Mouse (Mus musculus): Measurements from ENCODE around the gene Sorbs1. TPM values are rescaled to one million over a fixed set of nuclear protein-coding genes. Genes with fewer than 3 reads are reported as not detected.

The Sorbs1 gene
- total and polyA plus RNA-seq, 3 experiments: 2.1 to 6.2 (median 3.6) TPM

GRCm38 (mm10) chr19:40460854-40461490 is 52.6 kb downstream of the Sorbs1 start:
- Histone ChIP-seq H3K27me3 (replicated peaks) (no peaks in the 10 kb centered on the region), H3K36me3 (replicated peaks in 1 of 2; ENCODE audit: control insufficient read depth in 1 of 2, insufficient read depth in 1 of 2, low read length in 1 of 2) (no peaks in the 10 kb centered on the region), H3K79me2 (replicated peaks; ENCODE audit: control insufficient read depth, extremely low read depth, insufficient read depth, poor library complexity, severe bottlenecking) (no peaks in the 10 kb centered on the region), H3K9ac (ENCODE audit: insufficient read depth, low read depth) (no peak overlapping the region), H3K9me3 (replicated peaks; ENCODE audit: low read length) (no peaks in the 10 kb centered on the region), H3K4me3 (replicated peaks in 1 of 3; ENCODE audit: low read depth in 2 of 3, low read length in 2 of 3, poor library complexity in 1 of 3) (no peak overlapping the region), H3K4me2 (ENCODE audit: insufficient read depth, low read depth, poor library complexity, severe bottlenecking) (no peak overlapping the region), H3K27ac (ENCODE audit: insufficient read depth, low read depth) (no peak overlapping the region), H3K4me1 (ENCODE audit: control insufficient read depth in 1 of 2, insufficient read depth in 2 of 2) (no peaks in the 10 kb centered on the region)
- in situ Hi-C loops (cut with MboI; ENCODE audit: low pct_ligation_motif_present, low pct_unique_long_range_greater_than_20kb, low sequenced_read_pairs) (no loop called here), dilution Hi-C loops (cut with MboI; ENCODE audit: extremely low pct_ligation_motif_present, extremely low pct_unique_long_range_greater_than_20kb, low sequenced_read_pairs) (no loop called here)
- TF ChIP-seq HCFC1 (IDR thresholded peaks at IDR 0.05; ENCODE audit: low read depth, low read length) (no peak), MXI1 (IDR thresholded peaks at IDR 0.05; ENCODE audit: low read depth, low read length) (no peak), ELF1 (IDR thresholded peaks at IDR 0.05; ENCODE audit: low read depth, low read length) (no peak), JUN (IDR thresholded peaks at IDR 0.05; ENCODE audit: insufficient read depth, low read depth, low read length) (no peak), TBP (conservative IDR thresholded peaks at IDR 0.05; ENCODE audit: low read depth, low read length) (no peak), RCOR1 (conservative IDR thresholded peaks at IDR 0.05; ENCODE audit: low read depth, low read length) (no peak), NRF1 (IDR thresholded peaks at IDR 0.05; ENCODE audit: low read depth, low read length) (no peak), TCF12 (IDR thresholded peaks at IDR 0.05; ENCODE audit: low read depth, low read length) (no peak), MAFK (IDR thresholded peaks at IDR 0.05; ENCODE audit: insufficient replicate concordance, low read length) (no peak), E2F4 (IDR thresholded peaks at IDR 0.05; ENCODE audit: insufficient replicate concordance, low read depth, low read length) (no peak), EP300 (IDR thresholded peaks at IDR 0.05; ENCODE audit: low read length) (no peak), SIN3A (IDR thresholded peaks at IDR 0.05; ENCODE audit: low read length) (no peak)
- no peak for DNase-seq (ENCODE audit: extremely low read depth)

- no peak for DNase-seq (ENCODE audit: extremely low read depth)
- Histone ChIP-seq H3K27me3 (replicated peaks) (no peaks in the 10 kb centered on the region), H3K79me2 (replicated peaks; ENCODE audit: control insufficient read depth, extremely low read depth, insufficient read depth, poor library complexity, severe bottlenecking) (no peaks in the 10 kb centered on the region), H3K27ac (ENCODE audit: insufficient read depth, low read depth) (no peak overlapping the region), H3K9me3 (replicated peaks; ENCODE audit: low read length) (no peaks in the 10 kb centered on the region), H3K36me3 (replicated peaks in 1 of 2; ENCODE audit: control insufficient read depth in 1 of 2, insufficient read depth in 1 of 2, low read length in 1 of 2) (no peaks in the 10 kb centered on the region), H3K9ac (ENCODE audit: insufficient read depth, low read depth) (no peak overlapping the region), H3K4me3 (replicated peaks in 1 of 3; ENCODE audit: low read depth in 2 of 3, low read length in 2 of 3, poor library complexity in 1 of 3) (no peak overlapping the region), H3K4me2 (ENCODE audit: insufficient read depth, low read depth, poor library complexity, severe bottlenecking) (no peak overlapping the region), H3K4me1 (ENCODE audit: control insufficient read depth in 1 of 2, insufficient read depth in 2 of 2) (no peaks in the 10 kb centered on the region)
- in situ Hi-C loops (cut with MboI; ENCODE audit: low pct_ligation_motif_present, low pct_unique_long_range_greater_than_20kb, low sequenced_read_pairs) (no loop called here), dilution Hi-C loops (cut with MboI; ENCODE audit: extremely low pct_ligation_motif_present, extremely low pct_unique_long_range_greater_than_20kb, low sequenced_read_pairs) (no loop called here)
- TF ChIP-seq E2F4 (IDR thresholded peaks at IDR 0.05; ENCODE audit: insufficient replicate concordance, low read depth, low read length) (no peak), TCF12 (IDR thresholded peaks at IDR 0.05; ENCODE audit: low read depth, low read length) (no peak), CTCF (conservative IDR thresholded peaks at IDR 0.05 in 1 of 2, IDR thresholded peaks at IDR 0.05 in 1 of 2; ENCODE audit: low read depth in 2 of 2, low read length in 2 of 2) (no peak), ETS1 (conservative IDR thresholded peaks at IDR 0.05; ENCODE audit: low read depth, low read length) (no peak), PAX5 (IDR thresholded peaks at IDR 0.05; ENCODE audit: low read length) (no peak), GABPA (IDR thresholded peaks at IDR 0.05; ENCODE audit: insufficient replicate concordance, low read depth, low read length) (no peak), NELFE (IDR thresholded peaks at IDR 0.05; ENCODE audit: low read depth, low read length) (no peak)
Measured at GRCm38 (mm10) chr19:40459338-40459737, 54.2 kb downstream of the Sorbs1 start.

Data from CH12.LX (cell line).